Mouse (Mus musculus) intestine, embryonic 15.5 days (tissue): Measurements from ENCODE around the gene Prmt3. TPM values are rescaled to one million over a fixed set of nuclear protein-coding genes. Genes with fewer than 3 reads are reported as not detected.
A peak's percentile ranks its signal among the peaks of the same experiment; 100 is the strongest.

Experiments used
- ATAC-seq: fragments of 200-750 bp; cut with Nextera tagmentation; 2 replicates; pipeline ENCODE4 v1.8.0; 2017; ENCODE audit warnings: moderate TSS enrichment, moderate library complexity
- H3K27ac ChIP-seq: fragments of 300-500 bp; sonication (generic); 2 replicates; pipeline ENCODE4 v1.5.1; 2015; ENCODE audit warnings: mild to moderate bottlenecking, inconsistent platforms
- H3K27me3 ChIP-seq: fragments of 300-500 bp; sonication (generic); replicated peaks from 2 replicates; pipeline ENCODE4 v1.6.1; 2015; ENCODE audit warnings: inconsistent platforms
- H3K36me3 ChIP-seq: fragments of 300-500 bp; sonication (generic); 2 replicates; pipeline ENCODE4 v1.6.1; 2015; ENCODE audit warnings: inconsistent platforms
- H3K4me1 ChIP-seq: fragments of 300-500 bp; sonication (generic); replicated peaks from 2 replicates; pipeline ENCODE4 v1.6.1; 2015; ENCODE audit warnings: inconsistent platforms
- H3K4me2 ChIP-seq: fragments of 300-500 bp; sonication (generic); replicated peaks from 2 replicates; pipeline ENCODE4 v1.6.1; 2015; ENCODE audit warnings: mild to moderate bottlenecking, inconsistent platforms
- H3K4me3 ChIP-seq: fragments of 300-500 bp; sonication (generic); replicated peaks from 2 replicates; pipeline ENCODE4 v1.5.1; 2015; ENCODE audit warnings: inconsistent platforms
- H3K9ac ChIP-seq: fragments of 300-500 bp; sonication (generic); 2 replicates; pipeline ENCODE4 v1.6.1; 2015; ENCODE audit warnings: inconsistent platforms
- H3K9me3 ChIP-seq: fragments of 300-500 bp; sonication (generic); 2 replicates; pipeline ENCODE4 v1.6.1; 2016; ENCODE audit warnings: inconsistent platforms
- WGBS: fragments of 180-500 bp; shearing (Covaris S2); methylation state at CpG from one replicate; pipeline ENCODE4 v1.1.7; 2015; 5-methylcytosine and 5-hydroxymethylcytosine counted together
- polyA plus RNA-seq: library from polyadenylated mRNA; unstranded; fragments of >200 nt; fragmentation: Nextera tagmentation; extraction: Ambion mirVana; gene quantifications from 2 replicates; pipeline ENCODE4 v1.2.1, GENCODE M21; 2015

The Prmt3 gene
- polyA plus RNA-seq, 1 experiment from 2014 or later: 52.5 TPM

- H3K9me3 ChIP-seq: no peaks in the 10 kb centered on the region
- 73% methylated on average over 5 of the region's 5 CpGs for WGBS
Measured at GRCm38 (mm10) chr7:49869656-49870055, 91.5 kb downstream of the Prmt3 start.

GRCm38 (mm10) chr7:49870276-49870675, 92.1 kb downstream of the Prmt3 start:
- H3K9ac ChIP-seq: no peak overlapping the region
- WGBS: 72% methylated on average over 3 of the region's 3 CpGs
- no peak overlapping the region for H3K27ac ChIP-seq

More at GRCm38 (mm10) chr7:49869656-49870055, 91.5 kb downstream of the Prmt3 start:
- no peaks in the 10 kb centered on the region for H3K27me3 ChIP-seq
- H3K9ac ChIP-seq: no peak overlapping the region
- no peaks in the 10 kb centered on the region for H3K4me1 ChIP-seq
- H3K4me3 ChIP-seq: no peak overlapping the region
- no peak for ATAC-seq
- no peak overlapping the region for H3K27ac ChIP-seq
- no peak overlapping the region for H3K4me2 ChIP-seq
- H3K36me3 ChIP-seq: no peaks in the 10 kb centered on the region

GRCm38 (mm10) chr7:49877307-49877706, 99.2 kb downstream of the Prmt3 start:
- ATAC-seq: no peak
- no peaks in the 10 kb centered on the region for H3K36me3 ChIP-seq
- H3K27me3 ChIP-seq: no peaks in the 10 kb centered on the region
- no peak overlapping the region for H3K9ac ChIP-seq
- WGBS: 84% methylated on average over 5 of the region's 5 CpGs
- no peak overlapping the region for H3K4me2 ChIP-seq
- no peak overlapping the region for H3K4me3 ChIP-seq
- no peaks in the 10 kb centered on the region for H3K9me3 ChIP-seq
- H3K27ac ChIP-seq: no peak overlapping the region
- H3K4me1 ChIP-seq: no peaks in the 10 kb centered on the region

More at GRCm38 (mm10) chr7:49870276-49870675, 92.1 kb downstream of the Prmt3 start:
- Histone ChIP-seq H3K4me3 (no peak overlapping the region), H3K36me3 (no peaks in the 10 kb centered on the region), H3K4me2 (no peak overlapping the region), H3K4me1 (no peaks in the 10 kb centered on the region), H3K27me3 (no peaks in the 10 kb centered on the region), H3K9me3 (no peaks in the 10 kb centered on the region)
- ATAC-seq: no peak

- no peak overlapping the region for H3K4me2 ChIP-seq
- H3K27ac ChIP-seq: no peak overlapping the region
- no peak for ATAC-seq
- 86% methylated on average over 13 of the region's 13 CpGs for WGBS
- H3K36me3 ChIP-seq: no peaks in the 10 kb centered on the region
- no peaks in the 10 kb centered on the region for H3K9me3 ChIP-seq
- H3K27me3 ChIP-seq: no peaks in the 10 kb centered on the region
- H3K4me1 ChIP-seq: no peaks in the 10 kb centered on the region
- H3K9ac ChIP-seq: no peak overlapping the region
- no peak overlapping the region for H3K4me3 ChIP-seq
Measured at GRCm38 (mm10) chr7:49879051-49879450, 100.9 kb downstream of the Prmt3 start.

- H3K27ac ChIP-seq: no peak overlapping the region
- H3K27me3 ChIP-seq: no peaks in the 10 kb centered on the region
- H3K9me3 ChIP-seq: no peaks in the 10 kb centered on the region
- H3K36me3 ChIP-seq: no peaks in the 10 kb centered on the region
- no peak overlapping the region for H3K4me3 ChIP-seq
- 60% methylated on average over 8 of the region's 8 CpGs for WGBS
- no peak overlapping the region for H3K4me2 ChIP-seq
- no peaks in the 10 kb centered on the region for H3K4me1 ChIP-seq
- peak; percentile 58; the same call in 1 of the 2 replicates for ATAC-seq
- no peak overlapping the region for H3K9ac ChIP-seq
Measured at GRCm38 (mm10) chr7:49879998-49880707, 102.0 kb downstream of the Prmt3 start.

- WGBS: 26% methylated on average over 4 of the region's 4 CpGs
- Histone ChIP-seq H3K36me3 (no peaks in the 10 kb centered on the region), H3K27me3 (no peaks in the 10 kb centered on the region), H3K4me3 (no peak overlapping the region), H3K4me2 (no peak overlapping the region), H3K27ac (no peak overlapping the region), H3K4me1 (no peaks in the 10 kb centered on the region), H3K9me3 (no peaks in the 10 kb centered on the region), H3K9ac (no peak overlapping the region)
- no peak for ATAC-seq
Measured at GRCm38 (mm10) chr7:49882288-49882687, 104.1 kb downstream of the Prmt3 start.

GRCm38 (mm10) chr7:49882694-49883389, 104.7 kb downstream of the Prmt3 start:
- WGBS: 23% methylated on average over 16 of the region's 16 CpGs
- Histone ChIP-seq H3K36me3 (no peaks in the 10 kb centered on the region), H3K9me3 (no peaks in the 10 kb centered on the region), H3K27ac (no peak overlapping the region), H3K4me2 (no peak overlapping the region), H3K27me3 (no peaks in the 10 kb centered on the region), H3K4me3 (no peak overlapping the region), H3K4me1 (no peaks in the 10 kb centered on the region), H3K9ac (no peak overlapping the region)
- no peak for ATAC-seq

GRCm38 (mm10) chr7:49887776-49888390, 109.7 kb downstream of the Prmt3 start:
- ATAC-seq: no peak
- Histone ChIP-seq H3K27ac (no peak overlapping the region), H3K4me1 (no peaks in the 10 kb centered on the region), H3K27me3 (no peaks in the 10 kb centered on the region), H3K9me3 (no peaks in the 10 kb centered on the region), H3K9ac (no peak overlapping the region), H3K36me3 (no peaks in the 10 kb centered on the region), H3K4me3 (no peak overlapping the region), H3K4me2 (no peak overlapping the region)
- WGBS: 68% methylated on average over 2 of the region's 2 CpGs

GRCm38 (mm10) chr7:49894786-49895185, 116.6 kb downstream of the Prmt3 start:
- Histone ChIP-seq H3K4me1 (no peaks in the 10 kb centered on the region), H3K27ac (no peak overlapping the region), H3K4me3 (no peak overlapping the region), H3K9me3 (no peaks in the 10 kb centered on the region), H3K27me3 (no peaks in the 10 kb centered on the region), H3K36me3 (no peaks in the 10 kb centered on the region), H3K4me2 (no peak overlapping the region), H3K9ac (no peak overlapping the region)
- WGBS: 58% methylated on average over 2 of the region's 2 CpGs
- ATAC-seq: peak; percentile 75

- WGBS: 59% methylated on average over 6 of the region's 6 CpGs
Measured at GRCm38 (mm10) chr7:49895296-49895695, 117.2 kb downstream of the Prmt3 start.

GRCm38 (mm10) chr7:49902003-49902552, 123.9 kb downstream of the Prmt3 start:
- no peak overlapping the region for H3K4me2 ChIP-seq
- no peaks in the 10 kb centered on the region for H3K36me3 ChIP-seq
- H3K9ac ChIP-seq: no peak overlapping the region
- ATAC-seq: no peak
- 0 out of 2 replicates have a peak, but pooled peaks cover 2% of the 10 kb centered on the region for H3K4me1 ChIP-seq
- H3K4me3 ChIP-seq: no peak overlapping the region
- H3K9me3 ChIP-seq: no peaks in the 10 kb centered on the region
- WGBS: 30% methylated on average over 9 of the region's 9 CpGs
- H3K27ac ChIP-seq: no peak overlapping the region
- H3K27me3 ChIP-seq: peaks cover 26% of the 10 kb centered on the region

More at GRCm38 (mm10) chr7:49895296-49895695, 117.2 kb downstream of the Prmt3 start:
- no peak for ATAC-seq
- H3K27me3 ChIP-seq: no peaks in the 10 kb centered on the region
- no peak overlapping the region for H3K4me3 ChIP-seq
- H3K36me3 ChIP-seq: no peaks in the 10 kb centered on the region
- no peak overlapping the region for H3K4me2 ChIP-seq
- no peaks in the 10 kb centered on the region for H3K9me3 ChIP-seq
- no peak overlapping the region for H3K9ac ChIP-seq
- no peak overlapping the region for H3K27ac ChIP-seq
- H3K4me1 ChIP-seq: no peaks in the 10 kb centered on the region
